Mouse (Mus musculus) testis, adult 2 months (tissue): Measurements from ENCODE around the gene Rlf. TPM values are rescaled to one million over a fixed set of nuclear protein-coding genes. Genes with fewer than 3 reads are reported as not detected.
"Not testable (repeated sequence)": the region's sequence is repeated elsewhere in the genome, so short reads cannot be mapped to it uniquely, and the experiment has no call there.

Experiments used
- H3K27ac ChIP-seq: fragments of 200-500 bp; 2 replicates; pipeline ENCODE4 v1.5.1; 2012; ENCODE audit warnings: low read depth, low read length; ENCODE audit not compliant: control insufficient read depth, insufficient read depth
- H3K27me3 ChIP-seq: fragments of 200-500 bp; 2 replicates; pipeline ENCODE4 v1.6.1; 2012; ENCODE audit warnings: mild to moderate bottlenecking, low read length, moderate library complexity; ENCODE audit not compliant: control insufficient read depth, insufficient read depth
- H3K36me3 ChIP-seq: fragments of 200-500 bp; 2 replicates; pipeline ENCODE4 v1.6.1; 2012; ENCODE audit warnings: mild to moderate bottlenecking, low read length; ENCODE audit not compliant: control insufficient read depth, insufficient read depth
- H3K4me1 ChIP-seq: fragments of 200-500 bp; 2 replicates; pipeline ENCODE4 v1.6.1; 2012; ENCODE audit warnings: low read length; ENCODE audit not compliant: control insufficient read depth, insufficient read depth
- H3K4me3 ChIP-seq: fragments of 200-500 bp; 2 replicates; pipeline ENCODE4 v1.5.1; 2012; ENCODE audit warnings: low read depth, mild to moderate bottlenecking, low read length, moderate library complexity, mixed read lengths; ENCODE audit not compliant: control insufficient read depth
- CTCF ChIP-seq: fragments of 200-500 bp; IDR thresholded peaks from 2 replicates; pipeline ENCODE4 v1.5.1; 2012; ENCODE audit warnings: low read depth, mild to moderate bottlenecking, inconsistent platforms, low read length, moderate library complexity; ENCODE audit not compliant: control insufficient read depth, insufficient read depth, insufficient replicate concordance
- POLR2A ChIP-seq: fragments of 200-500 bp; IDR thresholded peaks from 2 replicates; pipeline ENCODE4 v1.6.1; 2012; ENCODE audit warnings: low read depth, mild to moderate bottlenecking, inconsistent platforms, low read length, moderate library complexity; ENCODE audit not compliant: control insufficient read depth
- polyA plus RNA-seq: library from polyadenylated mRNA; depleted of rRNA; stranded (reverse); fragments of >200 nt; gene quantifications from 2 replicates; pipeline ENCODE4 v1.2.3, GENCODE M21; 2012

Rlf gene
- polyA plus RNA-seq, 1 experiment = 4.7 TPM

DNA sequence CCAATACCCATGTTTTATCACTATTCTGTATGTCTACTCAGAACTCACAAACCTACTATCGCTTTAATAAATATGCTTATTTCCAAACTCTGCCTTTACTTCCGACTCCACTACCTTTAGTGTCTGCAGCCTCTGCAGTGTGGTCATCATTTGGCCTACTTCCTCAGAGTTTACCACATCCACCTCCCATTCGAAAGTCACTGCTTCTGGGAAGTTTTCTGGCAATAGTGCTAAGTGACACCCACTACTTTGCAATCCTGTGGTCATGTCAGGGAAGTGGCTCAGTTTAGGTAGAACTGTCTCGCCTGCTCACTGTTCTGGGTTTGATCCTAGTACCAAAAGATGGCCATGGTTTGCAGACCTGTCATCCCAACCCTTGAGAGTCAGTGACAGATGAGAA is 17.9 kb downstream of the Rlf start:
- TF ChIP-seq CTCF (no peak), POLR2A (no peak)
- Histone ChIP-seq H3K27me3 (no peaks in the 10 kb centered on the region), H3K36me3 (no peaks in the 10 kb centered on the region), H3K4me1 (no peaks in the 10 kb centered on the region), H3K27ac (no peak overlapping the region), H3K4me3 (no peak overlapping the region)

DNA sequence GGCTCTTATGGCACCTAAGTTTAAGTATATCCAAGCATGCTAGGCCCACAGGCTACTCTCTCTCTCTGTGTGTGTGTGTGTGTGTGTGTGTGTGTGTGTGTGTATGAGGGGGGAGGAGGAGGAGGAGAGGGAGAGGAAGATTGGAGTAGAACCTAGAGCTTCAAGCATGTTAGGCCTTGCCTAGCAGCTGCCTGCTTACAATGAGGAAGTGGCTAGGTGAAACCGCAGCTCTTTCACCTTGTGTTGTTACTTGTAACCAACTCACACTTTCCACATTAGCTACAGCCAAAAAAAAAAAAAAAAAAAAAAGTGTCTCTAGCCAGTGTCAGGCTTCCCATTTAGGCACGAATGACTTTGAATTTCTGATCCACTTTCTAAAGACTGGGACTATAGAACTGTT is 18.7 kb downstream of the Rlf start:
- Histone ChIP-seq H3K36me3 (no peaks in the 10 kb centered on the region), H3K27me3 (no peaks in the 10 kb centered on the region), H3K27ac (no peak overlapping the region), H3K4me1 (no peaks in the 10 kb centered on the region), H3K4me3 (no peak overlapping the region)
- TF ChIP-seq POLR2A = no peak

DNA sequence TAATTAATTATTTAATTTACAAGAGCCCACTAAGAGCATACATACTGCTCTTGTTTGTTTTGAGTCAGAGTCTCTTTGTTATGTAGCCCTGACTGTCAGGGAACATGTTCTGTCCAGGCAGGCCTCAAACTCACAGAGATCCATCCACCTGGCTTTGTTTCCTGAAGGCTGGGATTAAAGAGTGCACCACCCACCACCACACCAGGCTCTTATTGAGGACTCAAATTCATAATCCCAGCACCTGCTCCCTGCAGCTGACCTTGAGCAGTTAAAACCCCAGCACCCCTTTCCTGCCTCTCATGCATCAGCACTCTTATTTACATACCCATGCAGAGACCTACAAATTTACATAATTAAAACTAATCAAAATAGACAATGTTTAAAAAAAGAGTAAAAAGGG is 20.1 kb downstream of the Rlf start:
- no peak for TF ChIP-seq CTCF
- TF ChIP-seq POLR2A = no peak
- no peaks in the 10 kb centered on the region for H3K27me3 ChIP-seq
- no peak overlapping the region for H3K4me3 ChIP-seq
- no peak overlapping the region for H3K27ac ChIP-seq
- H3K36me3 ChIP-seq = no peaks in the 10 kb centered on the region
- H3K4me1 ChIP-seq = no peaks in the 10 kb centered on the region

DNA sequence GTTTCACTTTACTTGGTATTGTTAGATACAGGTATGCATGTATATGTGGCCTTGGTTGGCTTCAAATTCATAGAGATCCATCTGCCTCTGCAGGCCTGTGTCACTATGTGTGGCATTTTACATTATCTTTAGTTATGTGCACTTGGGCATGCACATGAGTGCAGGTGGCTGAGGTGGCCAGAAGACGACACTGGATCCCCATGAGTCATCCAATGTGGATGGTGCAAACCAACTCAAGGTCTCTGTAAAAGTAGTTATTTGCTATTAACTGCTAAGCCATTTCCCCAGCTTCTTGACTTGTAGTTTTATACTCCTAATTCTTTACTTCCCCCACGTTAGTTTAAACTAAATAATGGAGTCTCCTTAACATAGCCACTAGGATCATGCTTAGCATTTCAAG is 22.6 kb downstream of the Rlf start:
- H3K36me3 ChIP-seq = no peaks in the 10 kb centered on the region
- H3K4me1 ChIP-seq = no peaks in the 10 kb centered on the region
- no peaks in the 10 kb centered on the region for H3K27me3 ChIP-seq
- H3K4me3 ChIP-seq = no peak overlapping the region
- no peak overlapping the region for H3K27ac ChIP-seq
- TF ChIP-seq CTCF (no peak), POLR2A (no peak)

DNA sequence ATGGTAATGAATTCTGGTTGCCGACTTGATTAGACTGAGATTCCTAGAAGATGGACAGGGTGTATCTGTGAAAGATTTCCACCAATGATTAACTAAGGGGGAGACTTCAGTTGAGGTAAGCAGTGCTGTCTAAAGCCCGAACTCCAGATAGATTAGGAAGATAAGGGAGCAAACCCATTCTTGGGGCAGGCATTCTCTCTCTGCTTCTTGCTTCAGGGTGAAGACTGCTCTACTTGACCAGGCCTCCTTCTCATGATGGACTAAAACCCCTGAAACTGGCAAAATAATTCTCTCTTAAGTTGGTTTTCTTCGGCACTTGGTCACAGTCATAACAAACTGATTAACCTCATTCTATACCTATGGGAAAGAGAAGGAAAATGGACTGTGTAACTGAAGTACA is 25.5 kb downstream of the Rlf start:
- no peaks in the 10 kb centered on the region for H3K27me3 ChIP-seq
- no peak overlapping the region for H3K4me3 ChIP-seq
- H3K4me1 ChIP-seq = no peaks in the 10 kb centered on the region
- TF ChIP-seq POLR2A (no peak), CTCF (no peak)
- H3K27ac ChIP-seq = no peak overlapping the region
- no peaks in the 10 kb centered on the region for H3K36me3 ChIP-seq

DNA sequence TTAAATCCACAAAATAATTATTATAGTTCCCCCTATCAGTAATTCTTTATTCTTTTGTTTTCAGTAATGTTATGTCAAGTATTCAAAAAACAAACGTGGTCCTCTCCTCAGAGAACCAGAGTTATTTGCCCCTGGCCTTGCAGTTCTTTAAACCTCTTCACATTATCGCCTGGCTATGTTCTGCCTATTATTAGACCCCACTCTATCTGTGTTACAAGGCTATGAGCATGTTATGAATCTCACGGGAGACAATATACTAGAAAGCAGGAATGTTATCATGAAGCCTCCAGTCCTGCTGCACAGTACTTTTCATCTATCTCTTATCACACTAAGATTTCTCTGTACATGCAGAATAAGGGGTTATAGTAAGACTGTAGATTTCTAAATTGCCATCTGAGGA is 35.2 kb downstream of the Rlf start:
- Histone ChIP-seq H3K36me3 (no peaks in the 10 kb centered on the region), H3K27ac (no peak overlapping the region), H3K4me1 (no peaks in the 10 kb centered on the region), H3K27me3 (no peaks in the 10 kb centered on the region), H3K4me3 (no peak overlapping the region)
- TF ChIP-seq POLR2A = no peak
- no peak for TF ChIP-seq CTCF

DNA sequence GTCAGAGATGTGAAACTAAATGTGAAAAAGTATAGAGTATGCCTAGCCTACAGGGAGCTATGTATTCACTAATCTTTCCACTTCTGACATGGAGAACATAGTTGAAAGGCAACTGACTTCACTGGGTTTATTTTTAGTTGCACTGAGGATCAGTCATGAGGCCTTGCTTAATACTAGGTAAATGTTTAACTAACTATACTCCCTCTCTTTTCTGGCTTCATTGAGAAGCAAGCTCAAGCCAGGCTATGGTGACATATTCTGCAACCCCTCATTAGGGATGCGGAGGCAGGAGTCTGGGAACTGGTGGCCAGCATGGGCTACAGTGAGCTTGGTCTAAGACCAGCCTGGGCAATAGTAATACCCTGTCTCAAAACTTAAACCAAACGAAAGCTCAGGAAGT is 47.2 kb downstream of the Rlf start:
- Histone ChIP-seq H3K36me3 (peaks cover 1% of the 10 kb centered on the region; the same call in 1 of the 2 replicates), H3K4me3 (no peak overlapping the region), H3K4me1 (no peaks in the 10 kb centered on the region), H3K27me3 (no peaks in the 10 kb centered on the region), H3K27ac (no peak overlapping the region)
- no peak for TF ChIP-seq POLR2A
- no peak for TF ChIP-seq CTCF

DNA sequence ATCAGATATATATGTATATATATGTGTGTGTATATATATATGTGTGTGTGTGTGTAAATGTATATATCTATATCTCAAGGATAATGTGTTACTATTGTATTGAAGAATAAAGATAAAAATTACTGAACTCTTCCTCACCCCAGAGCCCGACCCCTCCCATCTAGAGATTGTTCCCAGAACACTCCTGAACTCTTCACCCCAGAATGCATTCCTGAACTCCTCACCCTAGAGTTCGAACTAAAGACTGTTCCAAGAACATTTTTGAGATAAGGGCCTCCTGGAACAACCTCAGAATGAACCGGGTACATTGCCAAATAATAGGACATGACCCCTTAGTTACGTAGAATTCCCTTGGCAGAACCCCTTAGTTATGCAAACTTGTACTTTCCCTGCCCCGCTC is 48.2 kb downstream of the Rlf start:
- not testable (repeated sequence) for H3K27ac ChIP-seq, H3K4me1 ChIP-seq, H3K27me3 ChIP-seq, H3K4me3 ChIP-seq, H3K36me3 ChIP-seq
